In the genomic region with DNA sequence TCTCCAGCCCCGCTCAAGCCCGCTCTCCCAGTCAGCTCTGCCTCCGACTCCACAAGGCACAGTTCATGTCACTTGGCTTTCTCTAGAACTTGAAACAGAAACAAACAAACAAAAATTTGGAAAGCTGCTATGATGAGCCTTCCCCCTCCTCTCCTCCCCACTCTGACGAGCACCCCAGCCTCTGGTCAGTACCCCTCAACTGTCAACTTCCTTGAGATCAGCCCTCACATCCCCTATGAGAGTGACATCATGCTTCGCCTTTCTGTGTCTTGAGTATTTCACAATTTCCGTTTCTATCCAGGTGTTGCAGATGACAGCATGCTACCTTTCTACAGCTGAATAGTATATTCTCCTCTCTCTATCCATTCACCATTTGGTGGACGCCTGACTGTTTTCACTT, we compare ENCODE assay signal across 21 mouse cellular contexts.
"Had no signal": no experiment of that assay in that cellular context is flagged by ENCODE, and none has a peak within 500 bp of the region (broad histone marks: within the 10 kb centered on the region; RNA-seq: fewer than 3 reads in every experiment).

No protein-coding gene starts in this region.

- DNase-seq: cerebellum, adult 2 months; cerebellum, adult 9-10 months; cerebellum, adult 9-11 months; cerebellum, postnatal 10 days; cerebellum, postnatal 14 days; cerebellum, postnatal 25 days; cerebellum, postnatal 36 days; embryo, embryonic 11 days; forebrain, postnatal 0 days; gastrocnemius, adult 2 months; gastrocnemius, postnatal 10 days; gastrocnemius, postnatal 14 days; gastrocnemius, postnatal 25 days; gastrocnemius, postnatal 36 days; heart, adult 11 months; heart, adult 18-20 months; heart, adult 2 months had no signal

- ATAC-seq: forebrain, embryonic 13.5 days; forebrain, embryonic 14.5 days; forebrain, embryonic 15.5 days; forebrain, embryonic 16.5 days; forebrain, postnatal 0 days had no signal
